Mouse (Mus musculus): ENCODE measurements around the gene Ssbp2. TPM values are rescaled to one million over a fixed set of nuclear protein-coding genes. Genes with fewer than 3 reads are reported as not detected.

The Ssbp2 gene
- polyA plus RNA-seq, 1 experiment from 2014 or later: 44.2 TPM

Small RNA genes lying within 50 kb of the gene (microRNA-seq; reads per million reads assigned to microRNA genes)
- not detected for gene Gm27656

Other genes with a start within 250 kb of the Ssbp2 start
- gene Atg10, start 236.3 kb upstream of the Ssbp2 start, polyA plus RNA-seq (2015; fragmentation: Nextera tagmentation; extraction: Ambion mirVana): 3.2 and 3.3 TPM in 2 replicates

Measured in liver, embryonic 15.5 days (tissue).